Mouse (Mus musculus): ENCODE results near the gene Camkk1.

Gene Camkk1

GRCm38 (mm10) chr11:73018471-73019146 is at the start of gene Camkk1:
Gene Camkk1 (plus strand): TSS chr11:73019008.
- peak; percentile 88 for DNase-seq (ENCODE audit: low read depth, low spot score)
- no peaks in the 10 kb centered on the region for H3K27me3 ChIP-seq (ENCODE audit: control insufficient read depth, insufficient read depth, low read length, poor library complexity, severe bottlenecking)
- no peaks in the 10 kb centered on the region for H3K36me3 ChIP-seq (ENCODE audit: control insufficient read depth, insufficient read depth, low read length, poor library complexity, severe bottlenecking)

DNA sequence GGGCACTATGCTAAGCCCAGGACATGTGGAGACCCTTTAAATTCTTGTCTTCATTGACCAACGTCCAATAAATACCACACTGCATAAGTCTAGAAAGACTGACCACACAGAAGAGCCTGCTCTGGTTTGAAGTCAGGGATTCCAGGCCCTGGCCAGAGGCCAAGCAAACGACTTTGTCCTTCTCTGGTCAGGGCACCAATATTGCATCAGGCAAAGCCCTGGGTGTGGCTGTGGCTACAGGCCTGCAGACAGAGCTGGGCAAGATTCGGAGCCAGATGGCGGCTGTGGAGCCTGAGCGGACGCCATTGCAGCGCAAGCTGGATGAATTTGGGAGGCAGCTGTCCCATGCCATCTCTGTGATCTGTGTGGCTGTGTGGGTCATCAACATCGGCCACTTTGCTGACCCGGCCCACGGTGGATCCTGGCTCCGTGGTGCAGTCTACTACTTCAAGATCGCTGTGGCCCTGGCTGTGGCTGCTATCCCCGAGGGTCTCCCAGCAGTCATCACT is 43.8 kb upstream of the Camkk1 start:
- DNase-seq (ENCODE audit: low read depth, low spot score), result no peak
- Histone ChIP-seq H3K36me3 (ENCODE audit: control insufficient read depth, insufficient read depth, low read length, poor library complexity, severe bottlenecking) (peaks cover 26% of the 10 kb centered on the region), H3K27me3 (ENCODE audit: control insufficient read depth, insufficient read depth, low read length, poor library complexity, severe bottlenecking) (no peaks in the 10 kb centered on the region)

- no peak for DNase-seq (ENCODE audit: low read depth, low spot score)
- Histone ChIP-seq H3K36me3 (ENCODE audit: control insufficient read depth, insufficient read depth, low read length, poor library complexity, severe bottlenecking) (peaks cover 28% of the 10 kb centered on the region), H3K27me3 (ENCODE audit: control insufficient read depth, insufficient read depth, low read length, poor library complexity, severe bottlenecking) (no peaks in the 10 kb centered on the region)
These were observed 36.3 kb upstream of the Camkk1 start for GRCm38 (mm10) chr11:72982516-72982915.

DNA sequence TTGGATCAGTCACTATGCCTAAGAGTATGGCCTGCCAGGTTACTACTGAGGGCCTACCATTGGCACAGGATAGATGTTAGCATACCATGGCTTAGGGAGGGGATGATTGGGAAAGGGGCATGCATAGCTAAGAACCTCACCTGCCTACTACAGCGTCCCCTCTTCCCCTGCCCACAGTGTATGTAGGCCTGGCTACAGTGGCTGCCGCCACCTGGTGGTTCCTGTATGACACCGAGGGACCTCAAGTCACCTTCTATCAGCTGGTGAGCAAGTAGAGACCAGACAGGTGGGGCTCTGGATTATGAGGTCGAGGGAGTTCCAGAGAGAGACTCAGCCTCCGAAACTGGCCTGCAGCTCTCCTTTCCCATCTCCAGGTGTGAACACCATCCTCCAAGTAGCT is 35.5 kb upstream of the Camkk1 start:
- DNase-seq (ENCODE audit: low read depth, low spot score), result peak; percentile 53

GRCm38 (mm10) chr11:72986745-72987144 is 32.1 kb upstream of the Camkk1 start:
- Histone ChIP-seq H3K27me3 (ENCODE audit: control insufficient read depth, insufficient read depth, low read length, poor library complexity, severe bottlenecking) (no peaks in the 10 kb centered on the region), H3K36me3 (ENCODE audit: control insufficient read depth, insufficient read depth, low read length, poor library complexity, severe bottlenecking) (peaks cover 36% of the 10 kb centered on the region)
- DNase-seq (ENCODE audit: low read depth, low spot score), result peak; percentile 34

More for the DNA sequence above, 35.5 kb upstream of the Camkk1 start:
- no peaks in the 10 kb centered on the region for H3K27me3 ChIP-seq (ENCODE audit: control insufficient read depth, insufficient read depth, low read length, poor library complexity, severe bottlenecking)
- peaks cover 27% of the 10 kb centered on the region for H3K36me3 ChIP-seq (ENCODE audit: control insufficient read depth, insufficient read depth, low read length, poor library complexity, severe bottlenecking)

- Histone ChIP-seq H3K27me3 (ENCODE audit: control insufficient read depth, insufficient read depth, low read length, poor library complexity, severe bottlenecking) (no peaks in the 10 kb centered on the region), H3K36me3 (ENCODE audit: control insufficient read depth, insufficient read depth, low read length, poor library complexity, severe bottlenecking) (peaks cover 36% of the 10 kb centered on the region)
- DNase-seq (ENCODE audit: low read depth, low spot score), result peak; percentile 50
These were observed 31.6 kb upstream of the Camkk1 start for GRCm38 (mm10) chr11:72987234-72987633.

DNA sequence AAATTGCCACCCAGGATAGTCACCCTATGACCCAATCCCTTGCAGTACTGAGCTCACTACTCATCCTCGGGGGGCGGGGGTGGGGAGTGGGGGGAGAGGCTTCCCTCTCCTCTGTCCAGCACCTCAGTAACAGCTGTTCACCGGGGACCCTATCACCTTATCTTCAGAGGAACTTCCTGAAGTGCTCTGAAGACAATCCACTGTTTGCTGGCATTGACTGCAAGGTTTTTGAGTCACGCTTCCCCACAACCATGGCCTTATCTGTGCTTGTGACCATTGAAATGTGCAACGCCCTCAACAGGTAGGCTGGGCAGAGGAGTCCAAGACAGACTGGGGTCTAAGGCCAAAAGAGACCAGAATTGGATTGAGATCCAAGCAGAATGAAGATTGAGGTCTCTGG is 31.0 kb upstream of the Camkk1 start:
- Histone ChIP-seq H3K27me3 (ENCODE audit: control insufficient read depth, insufficient read depth, low read length, poor library complexity, severe bottlenecking) (no peaks in the 10 kb centered on the region), H3K36me3 (ENCODE audit: control insufficient read depth, insufficient read depth, low read length, poor library complexity, severe bottlenecking) (peaks cover 33% of the 10 kb centered on the region)
- DNase-seq (ENCODE audit: low read depth, low spot score), result no peak

- no peaks in the 10 kb centered on the region for H3K27me3 ChIP-seq (ENCODE audit: control insufficient read depth, insufficient read depth, low read length, poor library complexity, severe bottlenecking)
- H3K36me3 ChIP-seq (ENCODE audit: control insufficient read depth, insufficient read depth, low read length, poor library complexity, severe bottlenecking), result peaks cover 27% of the 10 kb centered on the region
- no peak for DNase-seq (ENCODE audit: low read depth, low spot score)
These were observed 29.8 kb upstream of the Camkk1 start for GRCm38 (mm10) chr11:72989044-72989443.

DNA sequence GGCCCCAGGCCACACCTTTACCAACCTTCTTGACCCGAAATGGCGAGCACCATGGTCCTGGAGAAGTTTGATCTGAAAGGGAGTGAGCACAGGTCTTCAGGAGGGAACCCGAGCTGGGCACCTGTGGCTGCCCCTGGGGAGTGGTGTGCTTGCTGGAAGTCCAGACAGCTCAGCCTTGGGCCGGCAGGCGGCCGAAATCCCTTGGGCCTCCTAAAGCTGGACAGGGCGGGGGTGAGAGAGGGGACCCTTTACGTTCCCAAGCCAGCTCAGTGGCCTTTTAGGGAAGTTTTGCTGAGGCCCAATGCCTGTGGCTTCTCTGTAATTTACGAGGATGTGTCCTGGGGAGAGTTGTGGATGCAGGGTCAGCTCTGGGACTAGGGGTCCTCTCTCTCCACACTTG is 28.1 kb upstream of the Camkk1 start:
- Histone ChIP-seq H3K27me3 (ENCODE audit: control insufficient read depth, insufficient read depth, low read length, poor library complexity, severe bottlenecking) (no peaks in the 10 kb centered on the region), H3K36me3 (ENCODE audit: control insufficient read depth, insufficient read depth, low read length, poor library complexity, severe bottlenecking) (peaks cover 20% of the 10 kb centered on the region)
- no peak for DNase-seq (ENCODE audit: low read depth, low spot score)

DNA sequence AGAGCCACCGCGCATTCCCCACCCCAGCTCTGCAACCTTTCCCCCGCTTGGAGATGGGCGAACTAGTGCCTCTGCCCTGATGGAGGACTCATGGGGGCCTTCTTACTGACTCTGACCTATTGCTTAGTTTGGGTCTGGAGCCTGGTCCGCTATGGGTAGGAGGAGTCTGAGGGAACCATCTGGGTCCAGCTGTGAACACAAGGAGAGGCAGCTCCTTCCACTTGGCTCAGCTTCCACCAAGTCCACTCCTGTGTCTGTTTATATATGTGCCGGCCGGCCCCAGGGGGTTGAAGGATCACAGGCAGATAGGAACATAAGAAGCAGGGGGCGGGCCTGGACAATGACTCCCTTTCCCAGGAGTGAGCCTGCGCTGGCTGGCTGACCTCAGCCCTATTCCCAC is 26.8 kb upstream of the Camkk1 start:
- Histone ChIP-seq H3K36me3 (ENCODE audit: control insufficient read depth, insufficient read depth, low read length, poor library complexity, severe bottlenecking) (peaks cover 18% of the 10 kb centered on the region), H3K27me3 (ENCODE audit: control insufficient read depth, insufficient read depth, low read length, poor library complexity, severe bottlenecking) (no peaks in the 10 kb centered on the region)
- DNase-seq (ENCODE audit: low read depth, low spot score), result no peak

DNA sequence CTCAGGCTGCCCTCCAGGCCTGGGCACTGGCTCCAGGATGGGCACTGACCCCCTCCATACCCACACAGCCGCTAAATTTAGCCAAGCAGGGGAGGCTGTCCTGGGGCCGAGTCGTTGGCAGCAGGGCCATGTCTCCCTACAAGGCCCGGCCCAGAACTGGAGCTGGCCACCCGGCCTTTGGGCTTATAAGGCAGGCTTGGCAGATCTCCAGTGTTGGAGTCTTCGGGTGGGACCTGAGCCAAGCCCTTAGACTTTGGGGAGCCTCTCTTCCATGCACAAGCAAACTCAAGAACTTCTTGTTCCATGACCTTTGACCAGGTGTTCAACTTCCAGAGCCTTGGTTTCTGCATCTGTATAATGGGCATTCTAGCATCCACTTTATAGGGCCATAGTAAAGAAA is 22.5 kb upstream of the Camkk1 start:
- DNase-seq (ENCODE audit: low read depth, low spot score), result no peak

DNA sequence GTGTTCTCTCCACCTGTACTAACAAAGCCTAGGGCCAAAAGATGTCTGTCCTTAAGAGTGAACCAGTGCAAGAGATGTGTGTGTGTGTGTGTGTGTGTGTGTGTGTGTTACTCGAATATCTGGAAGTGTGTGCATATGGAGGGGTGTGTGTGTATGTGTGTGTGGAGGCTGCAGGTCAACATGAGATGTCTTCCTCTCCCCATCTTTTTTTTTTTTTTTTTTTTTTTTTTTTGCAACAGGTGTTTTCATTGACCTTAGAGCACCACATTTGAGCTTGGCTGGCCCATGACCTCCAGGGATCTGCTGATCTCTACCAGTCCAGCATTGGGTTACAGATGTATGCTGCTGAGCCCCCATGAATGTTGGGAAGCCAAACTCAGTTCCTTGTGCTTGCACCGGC is 22.0 kb upstream of the Camkk1 start:
- no peaks in the 10 kb centered on the region for H3K27me3 ChIP-seq (ENCODE audit: control insufficient read depth, insufficient read depth, low read length, poor library complexity, severe bottlenecking)
- no peaks in the 10 kb centered on the region; the same call in none of the 2 replicates for H3K36me3 ChIP-seq (ENCODE audit: control insufficient read depth, insufficient read depth, low read length, poor library complexity, severe bottlenecking)
- DNase-seq (ENCODE audit: low read depth, low spot score), result no peak

More for the DNA sequence above, 22.5 kb upstream of the Camkk1 start:
- Histone ChIP-seq H3K27me3 (ENCODE audit: control insufficient read depth, insufficient read depth, low read length, poor library complexity, severe bottlenecking) (no peaks in the 10 kb centered on the region), H3K36me3 (ENCODE audit: control insufficient read depth, insufficient read depth, low read length, poor library complexity, severe bottlenecking) (peaks cover 2% of the 10 kb centered on the region)

DNA sequence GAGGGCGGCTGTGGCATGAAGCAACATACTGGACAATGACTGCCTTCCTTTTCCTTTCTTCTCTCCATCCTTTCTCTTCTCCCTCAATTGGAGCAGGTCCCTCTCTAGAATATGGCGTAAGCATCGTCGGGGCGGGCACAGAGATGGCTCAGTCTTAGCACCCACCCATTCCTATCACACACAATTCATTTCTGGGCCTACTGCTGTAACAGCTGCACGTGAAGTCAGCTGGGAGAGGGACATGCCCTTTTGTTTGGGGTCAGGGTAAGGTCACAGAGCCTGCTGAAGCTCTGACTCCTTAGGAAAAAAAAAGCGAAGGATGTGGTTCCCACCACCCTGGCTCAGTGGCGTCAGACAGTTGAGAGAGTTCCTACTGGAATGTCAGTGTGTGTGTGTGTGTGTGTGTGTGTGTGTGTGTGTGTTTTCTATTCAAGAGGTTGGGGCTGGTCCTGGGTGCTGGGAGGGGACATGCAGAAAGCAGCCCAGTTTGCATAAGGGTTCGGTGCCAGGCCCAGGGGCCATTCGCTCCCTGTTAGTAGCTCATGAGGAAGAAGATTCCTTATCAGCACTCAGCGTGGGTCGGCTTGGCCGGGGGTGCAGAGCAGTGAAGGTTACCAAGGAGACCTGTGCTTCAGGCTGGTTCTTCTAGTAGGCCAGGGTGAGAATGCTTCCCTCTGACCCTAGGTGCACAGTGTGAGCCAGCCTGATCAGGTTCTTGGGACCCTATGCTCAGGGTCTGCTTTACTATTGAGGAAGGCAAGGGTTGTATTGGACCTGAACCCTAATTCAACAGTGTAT is 21.1 kb upstream of the Camkk1 start:
- Histone ChIP-seq H3K27me3 (ENCODE audit: control insufficient read depth, insufficient read depth, low read length, poor library complexity, severe bottlenecking) (no peaks in the 10 kb centered on the region), H3K36me3 (ENCODE audit: control insufficient read depth, insufficient read depth, low read length, poor library complexity, severe bottlenecking) (no peaks in the 10 kb centered on the region; the same call in none of the 2 replicates)
- no peak for DNase-seq (ENCODE audit: low read depth, low spot score)

DNA sequence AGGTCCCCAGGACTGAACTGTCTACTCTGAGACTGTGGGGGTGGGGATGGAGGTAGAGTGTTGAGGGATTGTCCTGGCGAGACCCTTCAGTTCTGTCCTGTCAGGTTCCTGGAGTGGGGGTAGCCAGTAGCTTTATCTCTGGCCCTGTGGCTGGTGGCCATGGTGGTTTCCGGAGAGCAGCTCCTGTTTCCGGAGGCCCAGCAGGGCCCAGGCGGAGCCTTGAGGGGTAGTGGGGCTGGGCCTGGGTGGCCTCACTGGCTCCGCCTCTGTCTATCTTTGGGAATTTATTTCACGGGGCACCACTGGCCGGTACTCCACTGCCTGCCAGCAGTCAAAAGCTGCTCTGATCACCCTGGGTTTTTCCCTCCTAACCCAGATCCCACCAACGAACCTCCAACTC is 20.0 kb upstream of the Camkk1 start, which contains the start of gene P2rx1:
Gene P2rx1, plus strand, starts transcription at position 333 of the 400 bp plus-strand sequence.
- DNase-seq (ENCODE audit: low read depth, low spot score), result no peak
- Histone ChIP-seq H3K36me3 (ENCODE audit: control insufficient read depth, insufficient read depth, low read length, poor library complexity, severe bottlenecking) (no peaks in the 10 kb centered on the region; the same call in none of the 2 replicates), H3K27me3 (ENCODE audit: control insufficient read depth, insufficient read depth, low read length, poor library complexity, severe bottlenecking) (no peaks in the 10 kb centered on the region)

- H3K27me3 ChIP-seq (ENCODE audit: control insufficient read depth, insufficient read depth, low read length, poor library complexity, severe bottlenecking), result no peaks in the 10 kb centered on the region
- DNase-seq (ENCODE audit: low read depth, low spot score), result peak; percentile 86
- H3K36me3 ChIP-seq (ENCODE audit: control insufficient read depth, insufficient read depth, low read length, poor library complexity, severe bottlenecking), result no peaks in the 10 kb centered on the region
These were observed 17.8 kb upstream of the Camkk1 start for GRCm38 (mm10) chr11:73001029-73001428.

Measured in splenic B cell, adult 2 months (primary cell).